Mouse (Mus musculus) limb, embryonic 12.5 days (tissue): ENCODE measurements at regions not wholly inside any gene's neighbourhood (a gene's known extent, or its start where the extent isn't known, plus 50 kb on each side); places are given as distances from the start of the nearest gene placed in this dataset.

Experiments used
- ATAC-seq: fragments of 200-750 bp; cut with Nextera tagmentation; 2 replicates; pipeline ENCODE4 v1.8.0; 2017; ENCODE audit warnings: low read depth, moderate TSS enrichment; ENCODE audit not compliant: insufficient number of reproducible peaks, insufficient read depth, low FRiP score, low TSS enrichment
- H3K27ac ChIP-seq: fragments of 300-500 bp; sonication (generic); 2 replicates; pipeline ENCODE4 v1.5.1; 2016; ENCODE audit warnings: mild to moderate bottlenecking, moderate library complexity
- H3K27me3 ChIP-seq: fragments of 300-500 bp; sonication (generic); 2 replicates; pipeline ENCODE4 v1.6.1; 2016; ENCODE audit warnings: mild to moderate bottlenecking, moderate library complexity
- H3K36me3 ChIP-seq: fragments of 300-500 bp; sonication (generic); 2 replicates; pipeline ENCODE4 v1.6.1; 2016; ENCODE audit warnings: mild to moderate bottlenecking, moderate library complexity
- H3K4me1 ChIP-seq: fragments of 300-500 bp; sonication (generic); replicated peaks from 2 replicates; pipeline ENCODE4 v1.6.1; 2016
- H3K4me2 ChIP-seq: fragments of 300-500 bp; sonication (generic); 2 replicates; pipeline ENCODE4 v1.6.1; 2016; ENCODE audit warnings: mild to moderate bottlenecking, moderate library complexity
- H3K4me3 ChIP-seq: fragments of 300-500 bp; sonication (generic); replicated peaks from 2 replicates; pipeline ENCODE4 v1.5.1; 2016; ENCODE audit warnings: mild to moderate bottlenecking
- H3K9ac ChIP-seq: fragments of 300-500 bp; sonication (generic); replicated peaks from 2 replicates; pipeline ENCODE4 v1.6.1; 2016; ENCODE audit warnings: mild to moderate bottlenecking, moderate library complexity
- H3K9me3 ChIP-seq: fragments of 300-500 bp; sonication (generic); 2 replicates; pipeline ENCODE4 v1.6.1; 2016; ENCODE audit warnings: mild to moderate bottlenecking, moderate library complexity
- WGBS: fragments of 180-500 bp; shearing (Covaris S2); methylation state at CpG from one replicate; pipeline ENCODE4 v1.1.7; 2016; 5-methylcytosine and 5-hydroxymethylcytosine counted together

DNA sequence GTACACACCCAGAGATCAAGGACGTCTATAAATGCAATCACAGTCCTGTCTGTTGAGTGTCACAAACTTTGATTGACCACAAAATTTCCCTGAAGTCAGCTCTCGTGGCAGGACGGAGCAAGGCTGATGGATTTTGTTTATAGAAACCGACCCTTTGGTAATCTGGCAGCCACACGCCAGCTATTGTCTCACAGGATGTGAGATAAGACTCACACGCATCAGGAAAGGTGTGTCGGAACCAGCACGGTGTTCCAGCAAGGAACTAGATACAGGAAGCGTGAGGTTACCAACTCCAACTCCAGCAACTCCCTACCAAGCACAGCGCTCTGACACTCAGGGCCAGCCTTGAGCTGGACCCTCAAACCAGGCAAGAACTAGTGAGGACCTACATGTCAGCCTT, 112.4 kb upstream of the Cops8 start:
- no peaks in the 10 kb centered on the region for H3K36me3 ChIP-seq
- peaks cover 6% of the 10 kb centered on the region; the same call in 1 of the 2 replicates for H3K27me3 ChIP-seq
- no peak overlapping the region for H3K27ac ChIP-seq
- ATAC-seq = no peak
- H3K4me3 ChIP-seq = no peak overlapping the region
- WGBS = 79% methylated on average over 10 of the region's 10 CpGs
- no peak overlapping the region for H3K9ac ChIP-seq
- no peak overlapping the region for H3K4me2 ChIP-seq
- H3K4me1 ChIP-seq = peaks cover 14% of the 10 kb centered on the region
- H3K9me3 ChIP-seq = no peaks in the 10 kb centered on the region

DNA sequence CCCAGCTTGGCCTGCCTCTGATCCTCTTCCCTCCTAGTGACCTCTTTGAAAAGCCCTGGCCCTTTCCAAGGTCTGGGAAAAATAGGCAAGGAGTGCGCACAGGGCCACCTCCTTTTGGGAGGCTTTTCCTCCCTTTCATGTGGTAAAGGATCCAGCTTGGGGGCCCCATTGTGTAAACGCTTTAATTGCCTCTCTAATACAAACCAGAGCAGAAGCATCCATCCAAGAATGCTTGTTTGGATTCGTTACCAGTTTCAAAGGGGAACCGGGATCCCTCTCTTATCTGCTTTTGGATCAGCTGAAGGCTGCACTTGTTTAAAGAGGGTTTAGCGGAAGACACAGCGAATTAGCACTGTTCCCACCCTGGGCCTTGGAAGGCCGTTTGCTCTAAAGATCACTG, 109.3 kb upstream of the Cops8 start:
- Histone ChIP-seq H3K36me3 (no peaks in the 10 kb centered on the region), H3K9ac (no peak overlapping the region), H3K27ac (no peak overlapping the region), H3K27me3 (0 out of 2 replicates have a peak, but pooled peaks cover 2% of the 10 kb centered on the region), H3K9me3 (no peaks in the 10 kb centered on the region; the same call in 1 of the 2 replicates), H3K4me2 (no peak overlapping the region), H3K4me3 (no peak overlapping the region), H3K4me1 (peaks cover 14% of the 10 kb centered on the region)
- 19% methylated on average over 7 of the region's 7 CpGs for WGBS
- ATAC-seq = no peak

DNA sequence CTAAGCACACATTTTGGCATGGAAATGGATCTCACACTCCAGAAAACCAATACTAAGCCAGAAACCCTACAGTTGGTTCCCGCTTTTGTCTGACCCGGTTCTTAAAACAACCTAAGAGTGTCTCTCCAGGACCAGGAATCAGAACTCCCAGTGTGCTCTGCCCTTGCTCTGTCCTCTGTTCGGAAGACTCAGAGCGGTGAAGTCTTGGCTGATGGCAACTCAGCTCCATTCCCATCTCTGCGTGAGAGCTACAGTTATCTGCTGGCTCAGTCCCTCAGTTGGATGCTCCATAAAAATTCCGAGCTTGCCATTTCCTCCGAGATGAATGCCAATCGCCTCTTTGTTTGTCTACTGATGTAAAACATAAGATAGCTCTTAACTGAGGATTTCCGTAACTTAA, 107.6 kb upstream of the Cops8 start:
- ATAC-seq = no peak
- H3K27me3 ChIP-seq = no peaks in the 10 kb centered on the region
- no peak overlapping the region for H3K9ac ChIP-seq
- peaks cover 14% of the 10 kb centered on the region for H3K4me1 ChIP-seq
- 84% methylated on average over 9 of the region's 9 CpGs for WGBS
- no peak overlapping the region for H3K4me2 ChIP-seq
- peaks cover 12% of the 10 kb centered on the region; the same call in 1 of the 2 replicates for H3K9me3 ChIP-seq
- H3K4me3 ChIP-seq = no peak overlapping the region
- H3K27ac ChIP-seq = no peak overlapping the region
- H3K36me3 ChIP-seq = no peaks in the 10 kb centered on the region

DNA sequence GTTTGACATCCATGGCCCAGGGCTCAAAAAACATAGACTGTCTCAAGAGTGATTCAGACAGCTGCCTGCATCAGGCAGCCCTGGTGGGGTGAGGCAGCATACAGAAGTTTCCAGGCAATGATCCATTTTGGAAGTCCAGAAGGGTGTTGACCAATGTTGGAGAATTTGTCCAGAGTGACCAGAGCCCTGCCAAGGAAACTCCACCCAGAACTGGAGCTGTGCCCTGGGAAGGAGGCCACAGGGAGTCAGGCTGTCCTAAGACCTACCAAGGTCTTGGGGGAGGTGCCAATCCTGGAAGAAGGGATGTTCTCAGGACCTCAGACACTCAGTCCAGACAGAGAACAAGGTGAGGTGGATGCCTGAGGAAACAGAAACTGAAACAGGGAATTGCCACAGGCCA, 105.2 kb upstream of the Cops8 start:
- Histone ChIP-seq H3K4me2 (no peak overlapping the region), H3K9ac (no peak overlapping the region), H3K36me3 (no peaks in the 10 kb centered on the region), H3K4me1 (peaks cover 13% of the 10 kb centered on the region), H3K4me3 (no peak overlapping the region), H3K9me3 (peaks cover 12% of the 10 kb centered on the region; the same call in 1 of the 2 replicates), H3K27ac (no peak overlapping the region), H3K27me3 (no peaks in the 10 kb centered on the region)
- ATAC-seq = no peak

DNA sequence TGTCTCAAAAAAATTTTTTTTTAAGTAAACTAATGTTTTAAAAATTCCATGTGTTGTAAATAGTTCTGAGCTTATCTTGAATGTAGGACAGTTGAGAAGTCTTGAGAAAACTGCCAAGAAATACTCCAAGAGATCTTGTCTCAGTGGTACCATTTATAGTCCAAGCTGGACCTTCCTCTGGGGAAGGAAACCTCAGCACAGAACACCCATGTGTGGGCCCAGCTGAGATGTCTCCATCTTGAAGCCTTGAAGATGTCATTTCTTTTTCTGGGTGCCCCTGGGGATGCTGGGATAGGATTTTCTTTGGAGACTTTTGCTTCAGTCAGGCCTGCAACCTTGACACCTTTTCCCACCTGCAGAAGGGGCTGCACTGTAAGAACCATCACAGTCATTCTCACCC, 101.4 kb upstream of the Cops8 start:
- Histone ChIP-seq H3K27ac (no peak overlapping the region), H3K9ac (no peak overlapping the region), H3K9me3 (peaks cover 12% of the 10 kb centered on the region; the same call in 1 of the 2 replicates)

DNA sequence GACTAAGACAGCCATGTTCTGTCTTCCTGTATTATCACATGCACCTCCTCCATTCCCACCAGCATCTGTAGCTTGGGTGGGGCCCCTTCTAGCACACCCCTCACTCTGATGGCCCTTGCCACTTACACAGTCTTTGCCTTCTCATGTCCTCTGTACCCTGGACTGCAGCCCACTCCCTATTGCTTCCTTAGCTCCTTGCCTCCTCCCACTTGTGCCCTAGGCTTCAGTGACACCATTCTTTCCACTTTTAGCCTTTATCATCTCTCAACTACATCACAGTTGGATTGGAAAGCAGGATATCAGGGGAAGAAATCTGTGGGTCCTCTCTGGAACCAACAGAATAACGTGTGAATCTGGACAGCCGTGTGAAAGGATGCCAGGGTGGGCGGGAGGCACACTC, 100.4 kb upstream of the Cops8 start:
- no peaks in the 10 kb centered on the region for H3K36me3 ChIP-seq
- no peak overlapping the region for H3K9ac ChIP-seq
- H3K27me3 ChIP-seq = peaks cover 3% of the 10 kb centered on the region; the same call in 1 of the 2 replicates
- H3K4me3 ChIP-seq = no peak overlapping the region
- H3K4me2 ChIP-seq = no peak overlapping the region
- peaks cover 12% of the 10 kb centered on the region; the same call in 1 of the 2 replicates for H3K9me3 ChIP-seq
- 87% methylated on average over 3 of the region's 3 CpGs for WGBS
- ATAC-seq = no peak
- H3K4me1 ChIP-seq = peaks cover 20% of the 10 kb centered on the region
- H3K27ac ChIP-seq = no peak overlapping the region

More for the DNA sequence above, 101.4 kb upstream of the Cops8 start:
- peaks cover 3% of the 10 kb centered on the region; the same call in 1 of the 2 replicates for H3K27me3 ChIP-seq
- no peak overlapping the region for H3K4me2 ChIP-seq
- peaks cover 10% of the 10 kb centered on the region for H3K4me1 ChIP-seq
- ATAC-seq = no peak
- H3K36me3 ChIP-seq = no peaks in the 10 kb centered on the region
- H3K4me3 ChIP-seq = no peak overlapping the region

DNA sequence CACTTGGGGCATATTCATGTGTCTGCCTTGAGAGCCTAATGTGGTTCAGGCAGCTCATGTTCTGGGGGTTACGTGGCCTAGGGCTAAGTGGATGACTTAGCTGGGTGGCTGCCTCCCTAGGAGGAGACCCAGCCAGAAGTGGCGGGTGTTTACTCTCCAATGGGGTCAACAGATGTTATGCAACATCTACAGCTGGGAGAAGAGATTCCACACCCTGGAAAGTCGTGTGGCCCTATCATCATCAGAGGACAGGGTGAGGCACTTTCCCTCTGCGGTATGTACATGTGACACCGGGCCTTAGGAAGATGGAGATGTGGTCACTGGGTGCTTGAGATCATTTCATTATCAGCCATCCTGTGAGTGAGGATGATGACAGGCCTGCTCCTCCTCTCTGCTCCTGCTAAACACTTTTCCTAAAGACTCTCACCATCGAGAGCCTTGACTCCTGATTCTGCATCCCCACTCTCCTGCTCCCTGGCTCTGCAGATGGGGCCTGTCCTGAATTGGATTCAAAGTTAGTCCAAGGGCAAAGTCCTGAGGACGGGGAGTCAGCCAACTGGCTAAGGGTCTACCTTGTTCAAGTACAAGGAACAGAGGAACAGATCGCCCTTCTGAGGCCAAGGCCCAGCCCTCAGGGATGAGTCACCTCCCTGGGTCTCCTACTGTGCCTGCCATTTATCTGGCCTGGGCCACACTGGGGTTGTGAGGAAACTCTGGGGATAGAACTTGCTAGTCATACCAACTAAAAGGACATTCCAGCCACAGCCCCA, 99.8 kb upstream of the Cops8 start:
- Histone ChIP-seq H3K27ac (no peak overlapping the region), H3K9ac (no peak overlapping the region), H3K9me3 (peaks cover 12% of the 10 kb centered on the region; the same call in 1 of the 2 replicates), H3K27me3 (peaks cover 3% of the 10 kb centered on the region; the same call in 1 of the 2 replicates), H3K4me2 (no peak overlapping the region), H3K4me1 (peaks cover 23% of the 10 kb centered on the region), H3K36me3 (no peaks in the 10 kb centered on the region), H3K4me3 (no peak overlapping the region)
- 85% methylated on average over 8 of the region's 8 CpGs for WGBS
- no peak for ATAC-seq

DNA sequence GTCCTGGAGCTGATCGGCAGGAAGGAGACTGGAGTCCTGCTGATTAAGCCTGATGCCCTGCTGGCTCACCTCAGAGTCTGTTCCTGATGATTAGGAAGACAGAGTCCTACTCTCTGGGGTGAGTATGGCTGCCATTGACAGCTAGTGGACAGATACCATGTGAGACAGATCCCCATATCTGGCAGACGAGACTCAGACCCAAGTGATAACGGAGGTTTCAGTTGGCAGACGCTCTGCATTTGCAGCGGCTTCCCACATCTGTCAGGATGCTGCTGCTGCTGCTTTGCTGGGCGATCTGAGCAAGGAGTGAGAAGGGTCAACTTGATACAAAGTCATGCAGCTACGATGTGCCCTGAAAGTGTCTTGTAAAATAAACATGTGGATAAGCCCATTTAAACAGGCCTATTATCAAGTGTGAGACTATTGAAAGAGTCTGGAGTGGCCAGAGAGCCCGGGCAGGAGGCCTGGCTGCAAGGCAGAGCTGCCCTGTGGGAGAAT, 98.1 kb upstream of the Cops8 start:
- Histone ChIP-seq H3K36me3 (no peaks in the 10 kb centered on the region), H3K9ac (no peak overlapping the region), H3K27me3 (peaks cover 3% of the 10 kb centered on the region; the same call in 1 of the 2 replicates), H3K27ac (no peak overlapping the region), H3K4me2 (no peak overlapping the region), H3K4me1 (peaks cover 23% of the 10 kb centered on the region), H3K4me3 (no peak overlapping the region), H3K9me3 (0 out of 2 replicates have a peak, but pooled peaks cover 5% of the 10 kb centered on the region)
- 19% methylated on average over 8 of the region's 8 CpGs for WGBS
- ATAC-seq = no peak

DNA sequence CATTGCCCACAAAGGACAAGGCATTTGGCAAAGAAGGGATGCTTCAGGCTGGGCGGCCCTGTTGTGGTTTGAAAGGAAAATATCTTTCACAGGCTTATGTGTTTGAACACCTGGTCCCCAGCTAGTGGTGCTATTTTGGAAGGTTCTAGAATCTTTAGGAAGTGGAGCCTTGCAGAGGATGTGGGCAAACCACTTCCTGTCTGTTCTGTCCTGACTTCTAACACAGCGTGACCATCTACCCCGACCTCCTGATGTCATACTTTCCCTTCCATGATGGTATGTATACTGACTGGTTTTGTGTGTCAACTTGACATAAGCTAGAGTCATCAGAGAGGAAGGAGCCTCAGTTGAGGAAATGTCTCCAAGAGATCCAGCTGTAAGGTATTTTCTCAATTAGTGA, 97.2 kb upstream of the Cops8 start:
- Histone ChIP-seq H3K4me3 (no peak overlapping the region), H3K36me3 (no peaks in the 10 kb centered on the region), H3K9ac (no peak overlapping the region), H3K27ac (no peak overlapping the region), H3K4me2 (no peak overlapping the region), H3K9me3 (no peaks in the 10 kb centered on the region), H3K27me3 (peaks cover 3% of the 10 kb centered on the region; the same call in 1 of the 2 replicates), H3K4me1 (peaks cover 23% of the 10 kb centered on the region)
- ATAC-seq = no peak
- 82% methylated on average over 3 of the region's 3 CpGs for WGBS

DNA sequence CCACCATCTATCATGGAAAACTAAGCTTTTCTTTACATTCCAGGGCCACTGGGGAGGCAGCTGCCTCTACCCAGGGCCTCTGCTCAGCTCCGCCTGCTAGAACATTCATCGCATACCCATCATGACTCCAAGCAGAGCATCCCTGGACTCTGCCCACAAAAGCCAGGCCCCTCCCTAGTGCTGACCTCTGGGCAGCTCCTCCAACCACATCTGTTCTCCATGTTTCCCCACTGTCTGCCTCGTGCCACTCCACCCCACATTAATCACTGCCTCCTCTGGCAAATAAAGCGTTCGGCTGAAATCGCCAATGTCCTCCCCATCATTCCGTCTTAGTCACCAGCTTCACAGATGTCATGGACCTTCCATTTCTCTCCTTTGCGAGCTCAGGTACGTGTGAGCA, 96.2 kb upstream of the Cops8 start:
- H3K4me1 ChIP-seq = peaks cover 23% of the 10 kb centered on the region
- peaks cover 3% of the 10 kb centered on the region; the same call in 1 of the 2 replicates for H3K27me3 ChIP-seq
- no peak overlapping the region for H3K9ac ChIP-seq
- WGBS = 36% methylated on average over 9 of the region's 9 CpGs
- no peak overlapping the region for H3K27ac ChIP-seq
- no peaks in the 10 kb centered on the region for H3K9me3 ChIP-seq
- no peak overlapping the region for H3K4me3 ChIP-seq
- no peak for ATAC-seq
- H3K4me2 ChIP-seq = no peak overlapping the region
- no peaks in the 10 kb centered on the region for H3K36me3 ChIP-seq

DNA sequence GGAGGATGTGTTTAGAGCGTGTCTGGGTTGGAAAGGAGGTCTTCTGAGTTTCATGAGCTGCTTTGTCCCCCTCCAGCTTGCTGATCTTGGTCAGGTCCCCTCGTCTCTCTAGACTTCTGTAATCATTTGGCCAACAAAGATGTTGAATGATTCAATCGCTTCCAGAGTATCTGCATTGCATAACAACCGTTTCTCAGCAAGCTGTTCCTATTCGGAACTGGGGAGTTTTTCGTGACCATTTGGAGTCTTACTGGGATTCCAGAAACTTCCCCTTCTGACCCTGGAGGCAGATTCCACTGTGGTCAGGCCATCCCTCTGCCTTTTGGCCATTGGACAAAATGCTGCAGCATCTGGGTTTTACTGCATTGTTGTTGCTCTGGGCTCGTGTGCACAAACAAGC, 93.4 kb upstream of the Cops8 start:
- WGBS = 85% methylated on average over 7 of the region's 7 CpGs
- H3K4me1 ChIP-seq = peaks cover 24% of the 10 kb centered on the region
- H3K27me3 ChIP-seq = peaks cover 2% of the 10 kb centered on the region; the same call in 1 of the 2 replicates
- H3K4me3 ChIP-seq = no peak overlapping the region
- H3K27ac ChIP-seq = no peak overlapping the region
- H3K36me3 ChIP-seq = no peaks in the 10 kb centered on the region
- no peak overlapping the region for H3K4me2 ChIP-seq
- no peak for ATAC-seq
- no peaks in the 10 kb centered on the region for H3K9me3 ChIP-seq
- no peak overlapping the region for H3K9ac ChIP-seq
